Mouse (Mus musculus): ENCODE results near the gene Olfr1317. TPM values are rescaled to one million over a fixed set of nuclear protein-coding genes. Genes with fewer than 3 reads are reported as not detected.

Gene Olfr1317
- polyA plus RNA-seq (2012; rRNA removed) = not detected in 2 replicates
- polyA plus RNA-seq (2014; fragmentation: Nextera tagmentation; extraction: Ambion mirVana) = not detected in 2 replicates

DNA sequence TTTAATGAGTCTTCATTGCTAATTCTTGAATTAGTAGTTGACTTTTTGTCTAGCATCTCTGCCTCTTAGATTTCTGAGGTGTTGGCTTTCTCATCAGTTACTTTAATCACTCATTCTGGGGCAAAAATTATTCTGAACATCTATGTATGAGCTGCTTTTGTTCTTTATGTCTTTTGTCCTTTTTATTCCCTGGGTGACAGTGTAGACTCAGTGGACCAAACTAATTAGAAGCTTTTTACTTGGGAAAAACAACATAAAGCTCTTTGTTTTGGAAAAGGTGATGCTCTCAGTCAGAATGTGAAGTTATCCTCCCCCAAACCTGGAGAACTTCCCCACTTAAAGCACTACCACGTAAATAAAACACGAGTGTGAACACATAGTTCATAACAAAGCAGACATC, at the start of gene Olfr1317:
Gene Olfr1317, plus strand, starts transcription at position 301 of the 400 bp plus-strand sequence.
- no peak within 1 kb of the TSS for H3K4me2 ChIP-seq (replicated peaks; ENCODE audit: low read depth, low read length, severe bottlenecking)
- 78% methylated on average over 2 of the region's 2 CpGs for WGBS
- no peak within 1 kb of the TSS for H3K4me3 ChIP-seq (replicated peaks; ENCODE audit: low read length)
- H3K36me3 ChIP-seq (ENCODE audit: control insufficient read depth, insufficient read depth, low read length) = no peaks in the 10 kb centered on the region
- DNase-seq (ENCODE audit: low spot score) (no peak), ATAC-seq (ENCODE audit: low FRiP score, low read depth) (no peak)
- TF ChIP-seq POLR2A (IDR thresholded peaks at IDR 0.05; ENCODE audit: borderline replicate concordance, extremely low read depth, insufficient read depth, insufficient read length) = no peak
- H3K9me3 ChIP-seq (ENCODE audit: control insufficient read depth, low read length) = no peaks in the 10 kb centered on the region
- no peak within 1 kb of the TSS for H3K27ac ChIP-seq (replicated peaks; ENCODE audit: low read depth, low read length)
- no peak within 1 kb of the TSS for H3K9ac ChIP-seq (ENCODE audit: low read depth, low read length, severe bottlenecking)
- no peaks in the 10 kb centered on the region for H3K27me3 ChIP-seq (ENCODE audit: control insufficient read depth, insufficient read depth, low read length)
- H3K4me1 ChIP-seq (ENCODE audit: control insufficient read depth, insufficient read depth, low read length) = no peaks in the 10 kb centered on the region

DNA sequence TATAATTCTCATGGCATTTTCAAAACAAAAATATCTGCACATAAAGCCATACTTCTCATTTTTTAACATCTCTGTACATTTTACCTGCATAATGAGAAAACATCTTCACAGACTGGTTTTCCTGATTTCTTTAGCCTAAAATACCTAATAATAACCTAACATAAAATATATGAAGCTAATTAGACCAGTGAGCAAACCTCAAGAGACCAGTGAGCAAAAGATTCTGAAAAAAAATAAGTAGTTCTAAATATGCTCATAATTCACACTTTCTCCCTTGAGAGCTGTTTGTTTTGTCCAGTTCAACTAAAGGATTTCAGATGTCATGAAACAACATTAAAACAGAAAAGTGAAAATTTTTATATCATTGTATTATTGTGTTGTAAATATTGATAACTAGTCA, 43.4 kb upstream of the Olfr1317 start, which contains the start of gene Olfr1314:
Gene Olfr1314, minus strand, starts transcription at position 101 of the 400 bp plus-strand sequence.
- no peak within 1 kb of the TSS for H3K4me2 ChIP-seq (replicated peaks; ENCODE audit: low read depth, low read length, severe bottlenecking)

DNA sequence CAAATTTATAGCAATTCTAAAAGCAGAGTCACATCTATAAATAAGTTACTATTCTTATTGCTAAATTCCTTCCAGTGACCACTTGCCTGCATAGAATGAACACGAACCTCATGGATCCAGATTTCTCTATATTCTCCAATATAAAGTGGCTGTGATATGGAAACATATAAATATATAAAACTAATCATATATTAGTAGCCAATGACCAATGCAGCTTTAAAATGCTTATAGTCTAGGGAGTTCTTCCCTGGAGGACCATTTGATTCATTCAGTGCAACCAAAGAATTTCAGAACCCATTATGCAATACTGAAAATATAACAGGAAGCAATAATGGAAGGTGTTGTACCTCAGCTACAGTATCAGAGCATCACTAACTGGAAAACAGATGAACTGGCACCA, 24.8 kb upstream of the Olfr1317 start, which contains the start of gene Olfr1315-ps1:
Gene Olfr1315-ps1, minus strand, starts transcription at position 101 of the 400 bp plus-strand sequence.
- H3K4me1 ChIP-seq (ENCODE audit: control insufficient read depth, insufficient read depth, low read length) = no peaks in the 10 kb centered on the region
- H3K4me3 ChIP-seq (replicated peaks; ENCODE audit: low read length) = no peak within 1 kb of the TSS
- 81% methylated on average over 1 of the region's 1 CpGs for WGBS
- ATAC-seq (ENCODE audit: low FRiP score, low read depth) (no peak), DNase-seq (ENCODE audit: low spot score) (no peak)
- H3K27me3 ChIP-seq (ENCODE audit: control insufficient read depth, insufficient read depth, low read length) = no peaks in the 10 kb centered on the region
- H3K9me3 ChIP-seq (ENCODE audit: control insufficient read depth, low read length) = no peaks in the 10 kb centered on the region
- TF ChIP-seq POLR2A (IDR thresholded peaks at IDR 0.05; ENCODE audit: borderline replicate concordance, extremely low read depth, insufficient read depth, insufficient read length) = no peak
- H3K36me3 ChIP-seq (ENCODE audit: control insufficient read depth, insufficient read depth, low read length) = no peaks in the 10 kb centered on the region
- no peak within 1 kb of the TSS for H3K9ac ChIP-seq (ENCODE audit: low read depth, low read length, severe bottlenecking)
- no peak within 1 kb of the TSS for H3K27ac ChIP-seq (replicated peaks; ENCODE audit: low read depth, low read length)
- H3K4me2 ChIP-seq (replicated peaks; ENCODE audit: low read depth, low read length, severe bottlenecking) = no peak within 1 kb of the TSS

More for the DNA sequence above, 43.4 kb upstream of the Olfr1317 start, which contains the start of gene Olfr1314:
- Histone ChIP-seq H3K36me3 (ENCODE audit: control insufficient read depth, insufficient read depth, low read length) (no peaks in the 10 kb centered on the region), H3K9me3 (ENCODE audit: control insufficient read depth, low read length) (no peaks in the 10 kb centered on the region), H3K27ac (replicated peaks; ENCODE audit: low read depth, low read length) (no peak within 1 kb of the TSS), H3K27me3 (ENCODE audit: control insufficient read depth, insufficient read depth, low read length) (no peaks in the 10 kb centered on the region), H3K4me3 (replicated peaks; ENCODE audit: low read length) (no peak within 1 kb of the TSS), H3K4me1 (ENCODE audit: control insufficient read depth, insufficient read depth, low read length) (no peaks in the 10 kb centered on the region), H3K9ac (ENCODE audit: low read depth, low read length, severe bottlenecking) (no peak within 1 kb of the TSS)
- ATAC-seq (ENCODE audit: low FRiP score, low read depth) (no peak), DNase-seq (ENCODE audit: low spot score) (no peak)
- no peak for TF ChIP-seq POLR2A (IDR thresholded peaks at IDR 0.05; ENCODE audit: borderline replicate concordance, extremely low read depth, insufficient read depth, insufficient read length)

DNA sequence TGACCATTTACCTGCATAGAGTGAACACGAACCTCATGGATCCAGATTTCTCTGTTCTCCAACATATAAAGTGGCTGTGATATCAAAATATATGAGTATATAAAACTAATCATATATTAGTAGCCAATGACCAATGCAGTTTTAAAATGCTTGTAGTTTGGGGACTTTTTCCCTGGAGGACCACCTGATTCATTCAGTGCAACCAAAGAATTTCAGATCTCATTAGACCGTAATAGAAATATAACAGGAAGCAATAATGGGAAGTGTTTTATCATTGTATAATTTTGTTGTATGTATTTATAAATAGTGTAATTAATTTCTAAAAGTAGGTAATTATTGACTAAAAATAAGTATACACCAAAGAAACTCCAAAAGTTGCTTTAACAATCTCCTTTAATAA, 5.3 kb upstream of the Olfr1317 start, which contains the start of gene Olfr1316:
Gene Olfr1316, minus strand, starts transcription at position 101 of the 400 bp plus-strand sequence.
- Histone ChIP-seq H3K4me2 (replicated peaks; ENCODE audit: low read depth, low read length, severe bottlenecking) (no peak within 1 kb of the TSS), H3K4me1 (ENCODE audit: control insufficient read depth, insufficient read depth, low read length) (no peaks in the 10 kb centered on the region), H3K27ac (replicated peaks; ENCODE audit: low read depth, low read length) (no peak within 1 kb of the TSS), H3K27me3 (ENCODE audit: control insufficient read depth, insufficient read depth, low read length) (no peaks in the 10 kb centered on the region), H3K4me3 (replicated peaks; ENCODE audit: low read length) (no peak within 1 kb of the TSS), H3K9ac (ENCODE audit: low read depth, low read length, severe bottlenecking) (no peak within 1 kb of the TSS), H3K36me3 (ENCODE audit: control insufficient read depth, insufficient read depth, low read length) (no peaks in the 10 kb centered on the region), H3K9me3 (ENCODE audit: control insufficient read depth, low read length) (no peaks in the 10 kb centered on the region)
- no peak for ATAC-seq (ENCODE audit: low FRiP score, low read depth)
- 88% methylated on average over 2 of the region's 2 CpGs for WGBS
- TF ChIP-seq POLR2A (IDR thresholded peaks at IDR 0.05; ENCODE audit: borderline replicate concordance, extremely low read depth, insufficient read depth, insufficient read length) = no peak
- no peak for DNase-seq (ENCODE audit: low spot score)

DNA sequence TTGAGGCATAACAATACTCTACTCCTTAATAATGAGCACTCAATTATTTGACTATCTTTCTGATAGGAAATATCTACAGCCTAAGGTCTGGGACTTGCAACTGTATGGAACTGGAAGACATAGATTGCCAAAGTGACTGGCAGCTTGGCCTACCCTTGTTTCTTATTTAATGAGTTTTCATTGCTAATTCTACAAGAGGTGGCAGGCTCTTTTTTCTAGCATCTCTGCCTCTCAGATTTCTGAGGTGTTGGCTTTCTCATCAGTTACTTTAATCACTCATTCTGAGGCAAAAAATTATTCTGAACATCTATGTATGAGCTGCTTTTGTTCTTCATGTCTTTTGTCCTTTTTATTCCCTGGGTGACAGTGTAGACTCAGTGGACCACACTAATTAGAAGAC, 13.8 kb downstream of the Olfr1317 start, which contains the start of gene Olfr1318:
Gene Olfr1318, plus strand, starts transcription at position 301 of the 400 bp plus-strand sequence.
- Histone ChIP-seq H3K4me3 (replicated peaks; ENCODE audit: low read length) (no peak within 1 kb of the TSS), H3K27me3 (ENCODE audit: control insufficient read depth, insufficient read depth, low read length) (no peaks in the 10 kb centered on the region), H3K27ac (replicated peaks; ENCODE audit: low read depth, low read length) (no peak within 1 kb of the TSS), H3K9ac (ENCODE audit: low read depth, low read length, severe bottlenecking) (no peak within 1 kb of the TSS), H3K4me2 (replicated peaks; ENCODE audit: low read depth, low read length, severe bottlenecking) (no peak within 1 kb of the TSS), H3K4me1 (ENCODE audit: control insufficient read depth, insufficient read depth, low read length) (no peaks in the 10 kb centered on the region), H3K36me3 (ENCODE audit: control insufficient read depth, insufficient read depth, low read length) (no peaks in the 10 kb centered on the region), H3K9me3 (ENCODE audit: control insufficient read depth, low read length) (no peaks in the 10 kb centered on the region)
- ATAC-seq (ENCODE audit: low FRiP score, low read depth) = no peak
- TF ChIP-seq POLR2A (IDR thresholded peaks at IDR 0.05; ENCODE audit: borderline replicate concordance, extremely low read depth, insufficient read depth, insufficient read length) = no peak
- DNase-seq (ENCODE audit: low spot score) = no peak

Other genes starting within 250 kb of the Olfr1317 start
- gene Olfr1306, start 224.1 kb upstream of the Olfr1317 start, polyA plus RNA-seq (2012; rRNA removed) = not detected in 2 replicates
- gene Olfr1306, start 224.1 kb upstream of the Olfr1317 start, polyA plus RNA-seq (2014; fragmentation: Nextera tagmentation; extraction: Ambion mirVana) = not detected in 2 replicates
- gene Olfr1307, start 190.9 kb upstream of the Olfr1317 start, polyA plus RNA-seq (2012; rRNA removed) = not detected in 2 replicates
- gene Olfr1307, start 190.9 kb upstream of the Olfr1317 start, polyA plus RNA-seq (2014; fragmentation: Nextera tagmentation; extraction: Ambion mirVana) = 0.01 TPM in 1 of 2 replicates, not detected in the other
- not detected in 2 replicates for gene Olfr1308, start 175.4 kb upstream of the Olfr1317 start, polyA plus RNA-seq (2012; rRNA removed)
- not detected in 2 replicates for gene Olfr1308, start 175.4 kb upstream of the Olfr1317 start, polyA plus RNA-seq (2014; fragmentation: Nextera tagmentation; extraction: Ambion mirVana)
- gene Olfr1309, start 150.0 kb upstream of the Olfr1317 start, polyA plus RNA-seq (2012; rRNA removed) = not detected in 2 replicates
- not detected in 2 replicates for gene Olfr1309, start 150.0 kb upstream of the Olfr1317 start, polyA plus RNA-seq (2014; fragmentation: Nextera tagmentation; extraction: Ambion mirVana)
- gene Olfr1310, start 127.6 kb upstream of the Olfr1317 start, polyA plus RNA-seq (2012; rRNA removed) = 0.01 TPM in 1 of 2 replicates, not detected in the other
- gene Olfr1310, start 127.6 kb upstream of the Olfr1317 start, polyA plus RNA-seq (2014; fragmentation: Nextera tagmentation; extraction: Ambion mirVana) = not detected in 2 replicates
- not detected in 2 replicates for gene Olfr1311, start 115.9 kb upstream of the Olfr1317 start, polyA plus RNA-seq (2012; rRNA removed)
- not detected in 2 replicates for gene Olfr1311, start 115.9 kb upstream of the Olfr1317 start, polyA plus RNA-seq (2014; fragmentation: Nextera tagmentation; extraction: Ambion mirVana)
- gene Olfr1312, start 90.1 kb upstream of the Olfr1317 start, polyA plus RNA-seq (2012; rRNA removed) = not detected in 2 replicates
- not detected in 2 replicates for gene Olfr1312, start 90.1 kb upstream of the Olfr1317 start, polyA plus RNA-seq (2014; fragmentation: Nextera tagmentation; extraction: Ambion mirVana)
- gene Olfr1313, start 62.5 kb upstream of the Olfr1317 start, polyA plus RNA-seq (2012; rRNA removed) = not detected in 2 replicates
- not detected in 2 replicates for gene Olfr1313, start 62.5 kb upstream of the Olfr1317 start, polyA plus RNA-seq (2014; fragmentation: Nextera tagmentation; extraction: Ambion mirVana)
- gene Olfr1314, start 43.5 kb upstream of the Olfr1317 start, polyA plus RNA-seq (2012; rRNA removed) = 0.10 TPM in 1 of 2 replicates, not detected in the other
- not detected in 2 replicates for gene Olfr1314, start 43.5 kb upstream of the Olfr1317 start, polyA plus RNA-seq (2014; fragmentation: Nextera tagmentation; extraction: Ambion mirVana)
- not detected in 2 replicates for gene Olfr1315-ps1, start 24.9 kb upstream of the Olfr1317 start, polyA plus RNA-seq (2012; rRNA removed)
- not detected in 2 replicates for gene Olfr1315-ps1, start 24.9 kb upstream of the Olfr1317 start, polyA plus RNA-seq (2014; fragmentation: Nextera tagmentation; extraction: Ambion mirVana)
- 0.05 TPM in 1 of 2 replicates, not detected in the other for gene Olfr1316, start 5.4 kb upstream of the Olfr1317 start, polyA plus RNA-seq (2012; rRNA removed)
- not detected in 2 replicates for gene Olfr1316, start 5.4 kb upstream of the Olfr1317 start, polyA plus RNA-seq (2014; fragmentation: Nextera tagmentation; extraction: Ambion mirVana)
- not detected in 2 replicates for gene Olfr1318, start 13.9 kb downstream of the Olfr1317 start, polyA plus RNA-seq (2012; rRNA removed)
- not detected in 2 replicates for gene Olfr1318, start 13.9 kb downstream of the Olfr1317 start, polyA plus RNA-seq (2014; fragmentation: Nextera tagmentation; extraction: Ambion mirVana)
- gene Lpcat4, start 99.1 kb downstream of the Olfr1317 start, polyA plus RNA-seq (2012; rRNA removed) = 39.9 and 64.6 TPM in 2 replicates
- gene Lpcat4, start 99.1 kb downstream of the Olfr1317 start, polyA plus RNA-seq (2014; fragmentation: Nextera tagmentation; extraction: Ambion mirVana) = 19.7 and 20.9 TPM in 2 replicates
- not detected in 2 replicates for gene Nutm1, start 119.0 kb downstream of the Olfr1317 start, polyA plus RNA-seq (2012; rRNA removed)
- not detected in 2 replicates for gene Nutm1, start 119.0 kb downstream of the Olfr1317 start, polyA plus RNA-seq (2014; fragmentation: Nextera tagmentation; extraction: Ambion mirVana)
- gene Nop10, start 121.6 kb downstream of the Olfr1317 start, polyA plus RNA-seq (2012; rRNA removed) = 147 and 150 TPM in 2 replicates
- gene Nop10, start 121.6 kb downstream of the Olfr1317 start, polyA plus RNA-seq (2014; fragmentation: Nextera tagmentation; extraction: Ambion mirVana) = 193 and 210 TPM in 2 replicates
- 32.5 TPM in 2 replicates for gene Slc12a6, start 125.5 kb downstream of the Olfr1317 start, polyA plus RNA-seq (2012; rRNA removed)
- gene Slc12a6, start 125.5 kb downstream of the Olfr1317 start, polyA plus RNA-seq (2014; fragmentation: Nextera tagmentation; extraction: Ambion mirVana) = 14.1 and 15.4 TPM in 2 replicates
- gene Gm21985, start 126.0 kb downstream of the Olfr1317 start, polyA plus RNA-seq (2012; rRNA removed) = 0.03 TPM in 1 of 2 replicates, not detected in the other
- not detected in 2 replicates for gene Gm21985, start 126.0 kb downstream of the Olfr1317 start, polyA plus RNA-seq (2014; fragmentation: Nextera tagmentation; extraction: Ambion mirVana)
- gene Emc4, start 227.7 kb downstream of the Olfr1317 start, polyA plus RNA-seq (2012; rRNA removed) = 75.1 and 83.0 TPM in 2 replicates
- 104 and 108 TPM in 2 replicates for gene Emc4, start 227.7 kb downstream of the Olfr1317 start, polyA plus RNA-seq (2014; fragmentation: Nextera tagmentation; extraction: Ambion mirVana)
- gene Katnbl1, start 238.9 kb downstream of the Olfr1317 start, polyA plus RNA-seq (2012; rRNA removed) = 19.8 and 21.2 TPM in 2 replicates
- gene Katnbl1, start 238.9 kb downstream of the Olfr1317 start, polyA plus RNA-seq (2014; fragmentation: Nextera tagmentation; extraction: Ambion mirVana) = 50.1 and 50.2 TPM in 2 replicates

All from limb, embryonic 14.5 days (tissue).